Mouse (Mus musculus) cerebellum, adult 8-10 months (tissue): Measurements from ENCODE around the gene Malrd1.

Source experiments
- DNase-seq: peaks from one replicate; pipeline ENCODE4 v3.0.0; 2022

The Malrd1 gene

GRCm38 (mm10) chr2:16032804-16033203 is 506.5 kb downstream of the Malrd1 start:
- DNase-seq = no peak

- no peak for DNase-seq
These were observed 584.4 kb downstream of the Malrd1 start for GRCm38 (mm10) chr2:16110696-16111095.

GRCm38 (mm10) chr2:16113333-16113732 is 587.1 kb downstream of the Malrd1 start:
- DNase-seq = no peak

- no peak for DNase-seq
These were observed 621.7 kb downstream of the Malrd1 start for GRCm38 (mm10) chr2:16147999-16148398.

- DNase-seq = no peak
These were observed 626.3 kb downstream of the Malrd1 start for GRCm38 (mm10) chr2:16152623-16153022.

GRCm38 (mm10) chr2:16163246-16163989 is 637.1 kb downstream of the Malrd1 start:
- no peak for DNase-seq

- no peak for DNase-seq
These were observed 642.3 kb downstream of the Malrd1 start for GRCm38 (mm10) chr2:16168611-16169010.

GRCm38 (mm10) chr2:16172086-16172485 is 645.8 kb downstream of the Malrd1 start:
- no peak for DNase-seq

GRCm38 (mm10) chr2:16173355-16173754 is 647.1 kb downstream of the Malrd1 start:
- no peak for DNase-seq

- DNase-seq = no peak
These were observed 655.9 kb downstream of the Malrd1 start for GRCm38 (mm10) chr2:16182140-16182539.

- no peak for DNase-seq
These were observed 656.9 kb downstream of the Malrd1 start for GRCm38 (mm10) chr2:16183158-16183557.

GRCm38 (mm10) chr2:16210016-16210415 is 683.7 kb downstream of the Malrd1 start:
- no peak for DNase-seq

- no peak for DNase-seq
These were observed 686.5 kb downstream of the Malrd1 start for GRCm38 (mm10) chr2:16212752-16213151.

- DNase-seq = no peak
These were observed 687.8 kb downstream of the Malrd1 start for GRCm38 (mm10) chr2:16214111-16214510.

GRCm38 (mm10) chr2:16228187-16228832 is 702.0 kb downstream of the Malrd1 start:
- DNase-seq = no peak

- no peak for DNase-seq
These were observed 714.6 kb downstream of the Malrd1 start for GRCm38 (mm10) chr2:16240861-16241260.

GRCm38 (mm10) chr2:16243097-16243496 is 716.8 kb downstream of the Malrd1 start:
- DNase-seq = no peak

GRCm38 (mm10) chr2:16248861-16249260 is 722.6 kb downstream of the Malrd1 start:
- DNase-seq = no peak

GRCm38 (mm10) chr2:16252274-16252673 is 726.0 kb downstream of the Malrd1 start:
- DNase-seq = no peak
